Mouse (Mus musculus): Measurements from ENCODE around the gene Mlc1. TPM values are rescaled to one million over a fixed set of nuclear protein-coding genes. Genes with fewer than 3 reads are reported as not detected.

The Mlc1 gene
- total and polyA plus RNA-seq, 2 experiments: not detected

DNA sequence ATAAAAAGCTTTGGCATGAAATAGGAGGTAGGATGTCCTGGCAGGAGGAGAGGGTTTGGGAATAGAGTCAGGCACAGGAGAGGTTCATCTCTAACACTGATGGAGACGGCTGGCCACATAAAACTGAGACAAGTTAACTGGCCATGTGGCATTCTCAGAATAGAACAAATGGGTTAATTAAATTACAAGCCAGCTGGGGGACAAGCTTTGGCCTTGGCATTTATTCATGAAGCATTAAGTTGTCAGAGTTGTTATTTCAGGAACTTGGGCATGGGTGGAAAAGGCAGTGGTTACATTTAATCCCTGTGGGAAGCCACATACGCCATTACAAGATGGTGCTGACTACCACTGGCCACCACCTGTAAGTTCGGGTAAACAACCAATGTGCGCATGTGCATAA, 27.6 kb downstream of the Mlc1 start:
- H3K9ac ChIP-seq (ENCODE audit: low read depth, low read length): no peak overlapping the region
- TF ChIP-seq CTCF (IDR thresholded peaks at IDR 0.05; ENCODE audit: low read depth, low read length) (no peak), POLR2A (IDR thresholded peaks at IDR 0.05; ENCODE audit: extremely low read depth, insufficient read depth, low read length) (no peak)
- no peak overlapping the region for H3K4me3 ChIP-seq (ENCODE audit: insufficient read depth, low read depth, low read length)
- no peaks in the 10 kb centered on the region for H3K36me3 ChIP-seq (ENCODE audit: control insufficient read depth, insufficient read depth, low read length)
- H3K4me1 ChIP-seq (ENCODE audit: control insufficient read depth, insufficient read depth, low read length): peaks cover 2% of the 10 kb centered on the region; the same call in 1 of the 2 replicates
- no peak overlapping the region for H3K27ac ChIP-seq (replicated peaks; ENCODE audit: insufficient read depth, low read depth, low read length)
- no peaks in the 10 kb centered on the region for H3K79me2 ChIP-seq (ENCODE audit: control insufficient read depth, insufficient read depth, low read length)
- 91% methylated on average over 4 of the region's 4 CpGs for WGBS
- H3K27me3 ChIP-seq (ENCODE audit: control insufficient read depth, insufficient read depth, low read length): peaks cover 9% of the 10 kb centered on the region
- DNase-seq (ENCODE audit: extremely low read depth, low read depth, low spot score): no peak

DNA sequence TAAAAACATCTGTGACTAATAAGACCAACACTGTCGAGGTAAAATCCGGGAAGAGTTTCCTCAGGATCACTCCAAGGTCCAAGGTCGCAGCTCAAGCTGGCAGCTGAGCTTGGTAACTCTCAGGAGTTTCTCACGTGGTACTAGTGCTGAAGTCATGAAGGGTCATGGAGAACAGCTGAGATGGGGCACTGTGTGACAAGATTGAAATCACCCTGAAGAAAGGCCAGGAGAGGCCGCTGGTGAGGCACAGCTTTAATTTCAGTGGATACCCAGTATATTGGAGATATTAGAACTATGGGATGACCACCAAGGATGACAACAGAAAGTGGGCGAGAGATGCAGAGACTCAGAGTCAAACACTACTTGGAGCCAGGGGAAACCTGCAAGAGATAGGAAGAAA, 32.0 kb downstream of the Mlc1 start:
- no peaks in the 10 kb centered on the region for H3K79me2 ChIP-seq (ENCODE audit: control insufficient read depth, insufficient read depth, low read length)
- DNase-seq (ENCODE audit: extremely low read depth, low read depth, low spot score): peak; percentile 85
- H3K36me3 ChIP-seq (ENCODE audit: control insufficient read depth, insufficient read depth, low read length): no peaks in the 10 kb centered on the region
- no peaks in the 10 kb centered on the region for H3K27me3 ChIP-seq (ENCODE audit: control insufficient read depth, insufficient read depth, low read length)
- 32% methylated on average over 6 of the region's 6 CpGs for WGBS
- TF ChIP-seq CTCF (IDR thresholded peaks at IDR 0.05; ENCODE audit: low read depth, low read length) (peak; percentile 49; the same call in 1 of the 2 replicates), POLR2A (IDR thresholded peaks at IDR 0.05; ENCODE audit: extremely low read depth, insufficient read depth, low read length) (no peak)
- no peak overlapping the region for H3K27ac ChIP-seq (replicated peaks; ENCODE audit: insufficient read depth, low read depth, low read length)
- H3K4me1 ChIP-seq (ENCODE audit: control insufficient read depth, insufficient read depth, low read length): peaks cover 2% of the 10 kb centered on the region; the same call in 1 of the 2 replicates
- no peak overlapping the region for H3K9ac ChIP-seq (ENCODE audit: low read depth, low read length)
- no peak overlapping the region for H3K4me3 ChIP-seq (ENCODE audit: insufficient read depth, low read depth, low read length)

DNA sequence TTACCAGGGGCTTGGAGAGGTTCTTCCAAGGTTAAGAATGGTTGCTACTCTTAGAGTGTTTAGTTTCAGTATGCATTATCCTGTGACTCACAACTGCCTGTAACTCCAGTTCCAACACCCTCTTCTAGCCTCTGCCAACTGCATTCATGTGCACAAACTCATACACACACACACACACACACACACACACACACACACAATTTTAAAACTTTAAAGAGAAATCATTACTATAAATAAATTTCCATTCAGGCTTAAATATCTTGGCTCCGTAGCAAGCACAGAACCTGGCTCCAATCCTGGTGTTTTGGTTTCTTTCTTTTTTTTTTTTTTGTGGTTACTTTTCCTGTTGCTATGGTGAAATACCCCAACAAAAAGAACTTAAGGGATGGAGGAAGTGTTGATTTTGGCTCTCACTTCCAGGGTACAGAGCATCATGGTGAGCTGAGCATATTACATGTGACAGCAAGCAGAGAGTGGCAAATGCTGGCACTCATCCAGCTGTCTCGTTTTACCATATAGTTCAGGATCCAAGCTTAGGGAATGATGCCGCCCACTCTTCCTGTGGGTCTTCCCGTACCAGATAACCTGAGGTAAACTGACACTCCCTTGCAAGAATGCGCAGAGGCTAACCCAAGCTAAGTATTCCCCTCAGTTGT, 34.8 kb downstream of the Mlc1 start:
- no peak overlapping the region for H3K9ac ChIP-seq (ENCODE audit: low read depth, low read length)
- TF ChIP-seq CTCF (IDR thresholded peaks at IDR 0.05; ENCODE audit: low read depth, low read length) (no peak), POLR2A (IDR thresholded peaks at IDR 0.05; ENCODE audit: extremely low read depth, insufficient read depth, low read length) (no peak)

DNA sequence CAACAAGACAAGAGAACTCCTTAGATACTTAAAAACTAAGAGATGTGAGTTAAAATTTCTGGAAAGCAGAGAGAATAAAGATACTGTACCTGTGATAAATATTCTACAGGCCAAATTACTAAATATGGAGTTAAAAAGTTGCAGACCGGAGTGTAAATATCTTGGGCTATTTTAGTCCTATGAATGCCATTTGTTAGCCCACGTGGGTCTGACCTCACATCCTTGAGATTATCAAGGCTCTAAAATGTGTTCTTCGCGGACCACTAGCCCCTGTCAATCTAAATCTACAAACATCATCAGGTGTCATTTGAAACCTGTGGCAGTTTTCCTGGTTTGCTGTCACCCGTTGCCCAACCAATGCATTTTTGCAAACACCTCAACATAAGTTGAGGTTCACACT, 36.0 kb downstream of the Mlc1 start:
- no peak for TF ChIP-seq POLR2A (IDR thresholded peaks at IDR 0.05; ENCODE audit: extremely low read depth, insufficient read depth, low read length)
- TF ChIP-seq CTCF (IDR thresholded peaks at IDR 0.05; ENCODE audit: low read depth, low read length): no peak

More for the DNA sequence above, 34.8 kb downstream of the Mlc1 start:
- no peak for DNase-seq (ENCODE audit: extremely low read depth, low read depth, low spot score)
- H3K4me1 ChIP-seq (ENCODE audit: control insufficient read depth, insufficient read depth, low read length): peaks cover 2% of the 10 kb centered on the region; the same call in 1 of the 2 replicates
- H3K79me2 ChIP-seq (ENCODE audit: control insufficient read depth, insufficient read depth, low read length): no peaks in the 10 kb centered on the region
- no peak overlapping the region for H3K4me3 ChIP-seq (ENCODE audit: insufficient read depth, low read depth, low read length)
- H3K27me3 ChIP-seq (ENCODE audit: control insufficient read depth, insufficient read depth, low read length): no peaks in the 10 kb centered on the region
- WGBS: 79% methylated on average over 5 of the region's 5 CpGs
- H3K36me3 ChIP-seq (ENCODE audit: control insufficient read depth, insufficient read depth, low read length): no peaks in the 10 kb centered on the region
- no peak overlapping the region for H3K27ac ChIP-seq (replicated peaks; ENCODE audit: insufficient read depth, low read depth, low read length)

DNA sequence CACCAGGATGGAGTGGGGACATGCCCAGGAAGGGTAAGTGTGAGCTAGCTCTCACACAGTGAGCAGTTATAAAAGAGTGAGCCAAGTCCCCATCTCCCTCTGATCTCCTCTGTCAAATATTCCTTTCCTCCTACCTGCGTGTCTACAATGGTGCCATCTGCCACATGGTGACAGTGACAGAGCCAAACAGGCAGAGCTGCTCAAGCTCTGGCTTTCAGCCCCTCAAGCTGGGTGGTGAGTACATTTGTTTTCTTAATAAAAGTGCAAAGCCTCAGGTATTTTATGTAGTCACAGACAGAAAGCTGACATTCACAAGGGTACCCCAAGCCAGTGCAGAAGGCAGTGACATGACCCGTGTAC, 41.5 kb downstream of the Mlc1 start:
- H3K9ac ChIP-seq (ENCODE audit: low read depth, low read length): no peak overlapping the region

More for the DNA sequence above, 36.0 kb downstream of the Mlc1 start:
- peaks cover 2% of the 10 kb centered on the region; the same call in 1 of the 2 replicates for H3K4me1 ChIP-seq (ENCODE audit: control insufficient read depth, insufficient read depth, low read length)
- H3K27ac ChIP-seq (replicated peaks; ENCODE audit: insufficient read depth, low read depth, low read length): no peak overlapping the region
- H3K79me2 ChIP-seq (ENCODE audit: control insufficient read depth, insufficient read depth, low read length): no peaks in the 10 kb centered on the region
- no peaks in the 10 kb centered on the region for H3K36me3 ChIP-seq (ENCODE audit: control insufficient read depth, insufficient read depth, low read length)
- DNase-seq (ENCODE audit: extremely low read depth, low read depth, low spot score): no peak
- H3K4me3 ChIP-seq (ENCODE audit: insufficient read depth, low read depth, low read length): no peak overlapping the region
- H3K27me3 ChIP-seq (ENCODE audit: control insufficient read depth, insufficient read depth, low read length): no peaks in the 10 kb centered on the region
- H3K9ac ChIP-seq (ENCODE audit: low read depth, low read length): no peak overlapping the region
- 69% methylated on average over 5 of the region's 5 CpGs for WGBS

DNA sequence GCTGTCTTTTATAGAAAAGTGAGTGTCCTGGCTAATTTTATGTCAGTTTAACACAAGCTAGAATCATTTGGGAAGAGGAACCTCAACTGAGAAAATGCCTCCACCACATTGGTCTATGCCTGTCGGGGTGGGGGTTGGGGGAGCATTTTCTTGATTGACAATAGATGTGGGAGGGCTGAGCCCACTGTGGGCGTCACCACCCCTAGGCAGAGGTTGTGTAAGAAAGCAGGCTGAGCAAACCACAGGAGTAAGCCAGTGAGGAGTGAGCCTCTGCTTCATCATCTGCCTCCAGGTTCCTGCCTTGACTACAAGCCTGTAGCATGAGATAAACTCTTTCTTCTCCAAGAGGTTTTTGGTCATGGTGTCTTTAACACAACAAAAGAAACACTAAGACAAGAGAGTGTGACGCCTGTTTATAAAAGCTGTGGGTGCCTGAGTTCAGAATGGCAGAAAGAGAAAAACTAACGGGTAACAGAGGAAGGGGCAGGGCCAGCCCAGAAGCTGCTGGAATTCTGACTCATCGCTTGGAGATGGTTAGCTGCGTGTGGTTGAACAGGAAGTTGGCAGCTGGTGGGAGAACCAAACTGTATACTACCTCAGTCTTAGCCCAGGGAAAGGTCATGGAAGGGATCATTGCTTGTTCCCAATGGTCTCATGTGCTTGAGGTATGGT, 42.1 kb downstream of the Mlc1 start:
- no peaks in the 10 kb centered on the region for H3K79me2 ChIP-seq (ENCODE audit: control insufficient read depth, insufficient read depth, low read length)

More for the DNA sequence above, 41.5 kb downstream of the Mlc1 start:
- no peak for DNase-seq (ENCODE audit: extremely low read depth, low read depth, low spot score)
- no peaks in the 10 kb centered on the region for H3K27me3 ChIP-seq (ENCODE audit: control insufficient read depth, insufficient read depth, low read length)
- H3K79me2 ChIP-seq (ENCODE audit: control insufficient read depth, insufficient read depth, low read length): no peaks in the 10 kb centered on the region
- TF ChIP-seq POLR2A (IDR thresholded peaks at IDR 0.05; ENCODE audit: extremely low read depth, insufficient read depth, low read length) (no peak), CTCF (IDR thresholded peaks at IDR 0.05; ENCODE audit: low read depth, low read length) (no peak)
- no peaks in the 10 kb centered on the region for H3K4me1 ChIP-seq (ENCODE audit: control insufficient read depth, insufficient read depth, low read length)
- no peaks in the 10 kb centered on the region for H3K36me3 ChIP-seq (ENCODE audit: control insufficient read depth, insufficient read depth, low read length)
- H3K4me3 ChIP-seq (ENCODE audit: insufficient read depth, low read depth, low read length): no peak overlapping the region
- no peak overlapping the region for H3K27ac ChIP-seq (replicated peaks; ENCODE audit: insufficient read depth, low read depth, low read length)
- WGBS: 73% methylated on average over 2 of the region's 2 CpGs

More for the DNA sequence above, 42.1 kb downstream of the Mlc1 start:
- DNase-seq (ENCODE audit: extremely low read depth, low read depth, low spot score): no peak
- Histone ChIP-seq H3K4me3 (ENCODE audit: insufficient read depth, low read depth, low read length) (no peak overlapping the region), H3K4me1 (ENCODE audit: control insufficient read depth, insufficient read depth, low read length) (no peaks in the 10 kb centered on the region), H3K27ac (replicated peaks; ENCODE audit: insufficient read depth, low read depth, low read length) (no peak overlapping the region), H3K9ac (ENCODE audit: low read depth, low read length) (no peak overlapping the region), H3K27me3 (ENCODE audit: control insufficient read depth, insufficient read depth, low read length) (no peaks in the 10 kb centered on the region), H3K36me3 (ENCODE audit: control insufficient read depth, insufficient read depth, low read length) (no peaks in the 10 kb centered on the region)
- no peak for TF ChIP-seq CTCF (IDR thresholded peaks at IDR 0.05; ENCODE audit: low read depth, low read length)
- WGBS: 72% methylated on average over 6 of the region's 6 CpGs

Data from liver, adult 2 months (tissue).